Mouse (Mus musculus): Measurements from ENCODE around the gene Gm44502. TPM values are rescaled to one million over a fixed set of nuclear protein-coding genes. Genes with fewer than 3 reads are reported as not detected.

Gene Gm44502
- polyA plus RNA-seq, 1 experiment from 2014 or later: not detected

- WGBS: 78% methylated on average over 10 of the region's 10 CpGs
- Histone ChIP-seq H3K9me3 (ENCODE audit: control insufficient read depth, low read length) (peaks cover 3% of the 10 kb centered on the region; the same call in 1 of the 2 replicates), H3K27me3 (ENCODE audit: control insufficient read depth, insufficient read depth, low read length) (no peaks in the 10 kb centered on the region), H3K4me1 (replicated peaks; ENCODE audit: control insufficient read depth, insufficient read depth) (no peaks in the 10 kb centered on the region), H3K4me2 (replicated peaks; ENCODE audit: low read depth) (no peak overlapping the region), H3K9ac (ENCODE audit: low read length) (no peak overlapping the region), H3K36me3 (ENCODE audit: control insufficient read depth, insufficient read depth, low read length) (no peaks in the 10 kb centered on the region), H3K4me3 (ENCODE audit: low read depth, low read length) (no peak overlapping the region), H3K27ac (replicated peaks) (no peak overlapping the region)
- TF ChIP-seq CTCF (IDR thresholded peaks at IDR 0.05; ENCODE audit: low read depth) (no peak), EP300 (optimal IDR thresholded peaks at IDR 0.05) (no peak)
- ATAC-seq (ENCODE audit: low FRiP score, low TSS enrichment): no peak
- DNase-seq (ENCODE audit: low spot score): no peak
These were observed 24.5 kb downstream of the Gm44502 start for GRCm38 (mm10) chr15:89404831-89405623.

- Histone ChIP-seq H3K36me3 (ENCODE audit: control insufficient read depth, insufficient read depth, low read length) (no peaks in the 10 kb centered on the region), H3K4me1 (replicated peaks; ENCODE audit: control insufficient read depth, insufficient read depth) (no peaks in the 10 kb centered on the region), H3K4me3 (ENCODE audit: low read depth, low read length) (no peak overlapping the region), H3K27ac (replicated peaks) (no peak overlapping the region), H3K4me2 (replicated peaks; ENCODE audit: low read depth) (no peak overlapping the region), H3K9ac (ENCODE audit: low read length) (no peak overlapping the region), H3K9me3 (ENCODE audit: control insufficient read depth, low read length) (no peaks in the 10 kb centered on the region), H3K27me3 (ENCODE audit: control insufficient read depth, insufficient read depth, low read length) (no peaks in the 10 kb centered on the region)
- 83% methylated on average over 1 of the region's 1 CpGs for WGBS
- no peak for ATAC-seq (ENCODE audit: low FRiP score, low TSS enrichment)
- TF ChIP-seq EP300 (optimal IDR thresholded peaks at IDR 0.05): no peak
- TF ChIP-seq CTCF (IDR thresholded peaks at IDR 0.05; ENCODE audit: low read depth): no peak
- no peak for DNase-seq (ENCODE audit: low spot score)
These were observed 27.0 kb downstream of the Gm44502 start for GRCm38 (mm10) chr15:89402471-89402870.

GRCm38 (mm10) chr15:89399716-89400115, 29.8 kb downstream of the Gm44502 start:
- Histone ChIP-seq H3K4me1 (replicated peaks; ENCODE audit: control insufficient read depth, insufficient read depth) (no peaks in the 10 kb centered on the region), H3K36me3 (ENCODE audit: control insufficient read depth, insufficient read depth, low read length) (no peaks in the 10 kb centered on the region), H3K9me3 (ENCODE audit: control insufficient read depth, low read length) (no peaks in the 10 kb centered on the region), H3K9ac (ENCODE audit: low read length) (no peak overlapping the region), H3K4me3 (ENCODE audit: low read depth, low read length) (no peak overlapping the region), H3K27me3 (ENCODE audit: control insufficient read depth, insufficient read depth, low read length) (no peaks in the 10 kb centered on the region), H3K27ac (replicated peaks) (no peak overlapping the region), H3K4me2 (replicated peaks; ENCODE audit: low read depth) (no peak overlapping the region)
- DNase-seq (ENCODE audit: low spot score) (no peak), ATAC-seq (ENCODE audit: low FRiP score, low TSS enrichment) (no peak)
- no peak for TF ChIP-seq EP300 (optimal IDR thresholded peaks at IDR 0.05)
- no peak for TF ChIP-seq CTCF (IDR thresholded peaks at IDR 0.05; ENCODE audit: low read depth)
- WGBS: 33% methylated on average over 1 of the region's 1 CpGs

- H3K4me1 ChIP-seq (replicated peaks; ENCODE audit: control insufficient read depth, insufficient read depth): no peaks in the 10 kb centered on the region
- no peaks in the 10 kb centered on the region for H3K36me3 ChIP-seq (ENCODE audit: control insufficient read depth, insufficient read depth, low read length)
- TF ChIP-seq EP300 (optimal IDR thresholded peaks at IDR 0.05): no peak
- TF ChIP-seq CTCF (IDR thresholded peaks at IDR 0.05; ENCODE audit: low read depth): no peak
- no peak overlapping the region for H3K4me2 ChIP-seq (replicated peaks; ENCODE audit: low read depth)
- no peak for DNase-seq (ENCODE audit: low spot score)
- H3K9ac ChIP-seq (ENCODE audit: low read length): no peak overlapping the region
- H3K27me3 ChIP-seq (ENCODE audit: control insufficient read depth, insufficient read depth, low read length): no peaks in the 10 kb centered on the region
- H3K27ac ChIP-seq (replicated peaks): no peak overlapping the region
- ATAC-seq (ENCODE audit: low FRiP score, low TSS enrichment): no peak
- H3K4me3 ChIP-seq (ENCODE audit: low read depth, low read length): no peak overlapping the region
- H3K9me3 ChIP-seq (ENCODE audit: control insufficient read depth, low read length): no peaks in the 10 kb centered on the region
- 81% methylated on average over 2 of the region's 2 CpGs for whole genome bisulfite sequencing
These were observed 31.4 kb downstream of the Gm44502 start for GRCm38 (mm10) chr15:89398146-89398545.

GRCm38 (mm10) chr15:89396883-89397282, 32.6 kb downstream of the Gm44502 start:
- Histone ChIP-seq H3K27me3 (ENCODE audit: control insufficient read depth, insufficient read depth, low read length) (no peaks in the 10 kb centered on the region), H3K9ac (ENCODE audit: low read length) (no peak overlapping the region), H3K9me3 (ENCODE audit: control insufficient read depth, low read length) (no peaks in the 10 kb centered on the region), H3K4me2 (replicated peaks; ENCODE audit: low read depth) (no peak overlapping the region), H3K36me3 (ENCODE audit: control insufficient read depth, insufficient read depth, low read length) (no peaks in the 10 kb centered on the region), H3K4me1 (replicated peaks; ENCODE audit: control insufficient read depth, insufficient read depth) (no peaks in the 10 kb centered on the region), H3K4me3 (ENCODE audit: low read depth, low read length) (no peak overlapping the region), H3K27ac (replicated peaks) (no peak overlapping the region)
- WGBS: 70% methylated on average over 4 of the region's 4 CpGs
- no peak for TF ChIP-seq CTCF (IDR thresholded peaks at IDR 0.05; ENCODE audit: low read depth)
- no peak for TF ChIP-seq EP300 (optimal IDR thresholded peaks at IDR 0.05)
- DNase-seq (ENCODE audit: low spot score) (peak; percentile 48), ATAC-seq (ENCODE audit: low FRiP score, low TSS enrichment) (peak; percentile 91)

- no peak overlapping the region for H3K4me3 ChIP-seq (ENCODE audit: low read depth, low read length)
- DNase-seq (ENCODE audit: low spot score): no peak
- H3K4me1 ChIP-seq (replicated peaks; ENCODE audit: control insufficient read depth, insufficient read depth): no peaks in the 10 kb centered on the region
- ATAC-seq (ENCODE audit: low FRiP score, low TSS enrichment): no peak
- H3K9ac ChIP-seq (ENCODE audit: low read length): no peak overlapping the region
- H3K9me3 ChIP-seq (ENCODE audit: control insufficient read depth, low read length): no peaks in the 10 kb centered on the region
- no peak overlapping the region for H3K4me2 ChIP-seq (replicated peaks; ENCODE audit: low read depth)
- no peaks in the 10 kb centered on the region for H3K36me3 ChIP-seq (ENCODE audit: control insufficient read depth, insufficient read depth, low read length)
- H3K27ac ChIP-seq (replicated peaks): no peak overlapping the region
- 85% methylated on average over 10 of the region's 10 CpGs for WGBS
- no peak for TF ChIP-seq EP300 (optimal IDR thresholded peaks at IDR 0.05)
- TF ChIP-seq CTCF (IDR thresholded peaks at IDR 0.05; ENCODE audit: low read depth): no peak
- 0 out of 2 replicates have a peak, but pooled peaks cover 2% of the 10 kb centered on the region for H3K27me3 ChIP-seq (ENCODE audit: control insufficient read depth, insufficient read depth, low read length)
These were observed 39.4 kb downstream of the Gm44502 start for GRCm38 (mm10) chr15:89390081-89390480.

All from stomach, postnatal 0 days (tissue).